Mouse (Mus musculus): ENCODE results near the gene Tipin.
A peak's percentile ranks its signal among the peaks of the same experiment; 100 is the strongest.
"Not testable (repeated sequence)": the region's sequence is repeated elsewhere in the genome, so short reads cannot be mapped to it uniquely, and the experiment has no call there.

Gene Tipin

DNA sequence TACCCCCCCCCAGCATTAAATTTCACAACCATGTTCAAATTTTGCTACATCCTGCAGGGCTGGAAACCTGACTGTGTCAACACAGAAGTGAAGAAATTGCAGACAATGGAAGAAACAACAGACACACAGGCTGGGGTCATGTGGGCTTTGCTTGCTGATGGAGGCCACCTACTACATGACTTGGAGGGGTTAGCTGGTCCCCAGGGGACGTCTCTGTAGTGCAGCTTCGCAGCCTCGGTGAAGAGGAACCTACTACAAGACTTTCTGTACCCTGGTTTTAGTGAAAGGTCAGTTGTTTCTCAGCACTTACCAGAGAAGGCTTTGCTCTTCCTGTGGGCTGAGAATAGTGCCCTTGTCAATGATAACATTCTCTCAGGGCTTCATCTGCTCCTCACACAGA is 10.1 kb upstream of the Tipin start:
- DNase-seq (ENCODE audit: low read depth, low spot score), result no peak

DNA sequence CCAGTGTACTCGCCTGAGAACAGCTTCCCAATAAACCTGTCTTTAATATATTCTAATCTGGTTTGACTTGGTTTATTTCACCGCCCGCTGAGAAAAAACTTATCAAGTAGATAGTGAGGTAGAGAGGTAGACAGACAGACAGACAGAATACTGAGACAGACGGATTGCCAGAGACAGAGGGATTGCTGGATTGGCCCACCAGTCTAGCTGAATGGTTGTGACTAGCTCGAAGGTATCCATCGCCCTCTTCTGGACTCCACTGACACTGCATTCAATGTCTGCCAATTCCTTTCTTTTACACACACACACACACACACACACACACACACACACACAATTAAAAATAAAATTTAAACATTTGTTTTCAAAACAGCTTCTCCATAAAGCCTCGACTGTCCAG is 8.8 kb upstream of the Tipin start:
- peak; percentile 53 for DNase-seq (ENCODE audit: low read depth, low spot score)

DNA sequence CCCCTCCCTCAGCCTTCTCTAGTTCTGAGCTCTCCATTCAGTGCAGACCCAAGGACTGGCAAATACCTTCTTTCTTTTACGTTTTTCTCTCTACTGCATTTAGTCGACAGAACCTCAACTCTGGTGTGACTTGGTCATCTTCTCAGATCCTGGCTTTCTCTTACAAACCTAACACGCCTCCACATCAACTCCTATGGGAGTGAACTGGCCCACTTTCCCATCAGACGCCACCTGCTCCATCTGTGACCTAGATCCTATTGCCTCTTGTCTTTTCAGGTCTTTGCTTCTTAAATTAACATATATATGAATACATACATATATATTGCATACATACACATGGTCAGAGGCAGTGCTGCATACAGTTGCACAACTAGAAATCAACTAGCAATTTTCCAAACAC is 7.6 kb upstream of the Tipin start:
- no peak for DNase-seq (ENCODE audit: low read depth, low spot score)

DNA sequence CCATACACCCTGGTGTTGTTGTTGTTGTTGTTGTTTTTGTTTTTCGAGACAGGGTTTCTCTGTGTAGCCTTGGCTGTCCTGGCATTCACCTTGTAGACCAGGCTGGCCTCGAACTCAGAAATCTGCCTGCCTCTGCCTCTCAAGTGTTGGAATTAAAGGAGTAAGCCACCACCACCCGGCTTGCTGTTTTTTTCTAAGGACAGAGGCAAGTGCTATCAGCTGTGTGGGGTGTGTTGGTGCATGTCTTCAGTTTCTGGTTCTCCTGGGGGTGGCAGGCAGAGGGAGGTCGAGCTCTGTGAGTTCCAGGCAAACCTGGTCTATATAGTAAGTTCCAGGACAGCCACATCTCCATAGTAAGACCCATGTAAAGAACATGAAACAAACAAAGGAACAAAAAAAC is 7.1 kb upstream of the Tipin start:
- no peak for DNase-seq (ENCODE audit: low read depth, low spot score)

DNA sequence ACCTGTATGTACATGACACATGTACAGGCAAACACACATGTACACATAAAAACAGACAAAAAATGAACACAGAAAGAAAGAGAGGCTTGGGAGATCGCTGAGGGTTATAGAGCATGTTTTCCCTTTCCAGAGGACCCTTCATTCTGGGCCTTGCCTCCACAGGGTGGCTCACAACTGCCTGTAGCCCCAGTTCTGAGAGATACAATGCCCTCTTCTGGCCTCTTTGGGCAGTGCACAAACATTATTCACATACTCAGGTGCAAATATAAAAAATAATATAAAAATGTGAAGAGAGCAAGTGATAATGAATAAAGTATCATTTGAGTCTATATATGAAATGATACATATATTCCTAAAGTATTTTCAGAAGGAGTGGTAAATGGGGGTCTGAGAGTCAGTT is 6.5 kb upstream of the Tipin start:
- DNase-seq (ENCODE audit: low read depth, low spot score), result peak; percentile 30

DNA sequence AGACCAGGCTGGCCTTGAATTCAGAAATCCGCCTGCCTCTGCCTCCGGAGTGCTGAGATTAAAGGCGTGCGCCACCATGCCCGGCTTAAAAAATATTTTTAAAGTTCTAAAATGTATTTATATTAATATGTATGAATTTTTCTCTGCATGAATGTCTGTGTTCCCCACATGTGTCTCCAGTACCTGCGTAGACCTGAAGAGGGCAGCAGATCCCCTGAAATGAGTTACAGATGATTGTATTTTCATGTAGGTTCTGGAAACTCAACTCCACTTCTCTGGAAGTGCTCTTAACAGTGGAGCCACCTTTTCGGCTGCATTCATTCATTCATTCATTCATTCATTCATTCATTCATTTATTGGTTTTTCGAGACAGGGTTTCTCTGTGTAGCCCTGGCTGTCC is 3.7 kb upstream of the Tipin start:
- DNase-seq (ENCODE audit: low read depth, low spot score), result peak; percentile 80

DNA sequence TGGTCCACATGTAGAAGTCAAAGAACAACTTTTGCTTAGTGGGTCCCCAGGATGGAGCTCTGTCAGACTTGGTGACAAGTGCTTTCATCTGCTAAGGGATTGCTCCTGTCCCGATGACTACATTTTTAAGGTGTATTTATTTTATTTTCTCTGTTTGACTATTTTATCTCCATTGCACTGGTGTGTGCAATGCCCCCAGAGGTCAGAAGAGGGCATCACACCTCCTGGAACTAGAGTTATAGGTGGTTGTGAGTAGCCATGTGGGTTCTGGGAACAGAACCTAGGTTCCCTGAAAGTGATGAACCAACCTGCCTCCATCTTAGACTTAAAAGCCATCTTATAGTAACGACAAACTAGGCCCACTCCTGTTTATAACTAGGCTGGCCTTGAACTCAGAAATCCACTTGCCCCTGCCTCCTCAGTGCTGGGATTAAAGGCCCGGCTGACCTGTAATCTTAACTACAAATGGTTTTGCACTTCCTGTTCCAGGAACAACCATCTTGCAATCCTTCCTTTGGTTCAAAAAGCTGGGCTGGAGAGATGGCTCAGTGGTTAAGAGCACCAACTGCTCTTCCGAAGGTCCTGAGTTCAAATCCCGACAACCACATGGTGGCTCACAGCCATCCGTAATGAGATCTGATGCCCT is 2.6 kb upstream of the Tipin start:
- DNase-seq (ENCODE audit: low read depth, low spot score), result no peak

DNA sequence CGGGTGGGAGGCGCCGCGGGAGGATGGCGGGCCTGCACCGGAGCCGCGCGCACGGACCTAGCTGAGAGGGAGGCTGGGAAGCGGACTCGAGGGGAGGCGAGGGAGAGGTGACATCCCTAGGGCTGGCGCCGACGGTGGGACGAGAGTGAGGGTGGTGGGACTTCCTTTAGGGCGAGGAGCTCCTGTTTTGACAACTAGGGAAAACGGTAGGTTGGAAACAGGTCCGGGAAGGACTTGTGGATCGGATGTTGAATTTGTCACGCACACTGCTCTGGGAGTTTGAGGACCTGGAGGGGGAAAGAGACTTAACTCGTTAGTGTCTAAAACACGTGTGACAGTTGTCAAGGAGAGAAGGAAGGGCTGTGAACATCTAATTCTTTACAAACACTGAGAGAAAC is 399 bp downstream of the Tipin start:
- no peak for DNase-seq (ENCODE audit: low read depth, low spot score)

DNA sequence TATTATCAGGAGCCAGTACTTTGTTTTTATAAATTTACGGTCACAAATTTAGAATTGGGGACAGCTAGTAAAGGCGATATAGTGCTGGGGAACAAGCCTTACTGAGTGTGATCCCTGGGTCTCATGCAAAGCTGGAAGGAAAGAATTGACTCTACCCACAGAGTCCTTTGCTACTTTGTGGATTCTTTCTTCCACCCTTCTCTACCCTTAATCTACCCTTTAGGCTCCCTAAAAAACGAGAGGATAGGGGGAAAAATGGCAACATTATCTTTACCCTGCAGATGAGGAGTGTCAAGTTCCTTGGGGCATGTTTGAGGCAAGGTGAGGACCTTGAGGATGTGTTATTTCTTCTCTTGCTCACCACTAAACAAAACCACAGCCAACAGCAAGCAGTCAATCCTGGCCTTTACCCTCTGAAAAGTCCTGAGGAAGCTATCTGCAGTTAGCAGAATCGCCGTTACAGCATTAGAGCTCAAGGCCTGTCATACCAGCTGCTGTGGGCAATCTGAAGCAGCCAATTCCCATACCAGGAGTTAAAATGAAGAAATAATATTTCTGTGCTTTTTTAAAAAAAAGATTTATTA is 1.1 kb downstream of the Tipin start:
- no peak for DNase-seq (ENCODE audit: low read depth, low spot score)

DNA sequence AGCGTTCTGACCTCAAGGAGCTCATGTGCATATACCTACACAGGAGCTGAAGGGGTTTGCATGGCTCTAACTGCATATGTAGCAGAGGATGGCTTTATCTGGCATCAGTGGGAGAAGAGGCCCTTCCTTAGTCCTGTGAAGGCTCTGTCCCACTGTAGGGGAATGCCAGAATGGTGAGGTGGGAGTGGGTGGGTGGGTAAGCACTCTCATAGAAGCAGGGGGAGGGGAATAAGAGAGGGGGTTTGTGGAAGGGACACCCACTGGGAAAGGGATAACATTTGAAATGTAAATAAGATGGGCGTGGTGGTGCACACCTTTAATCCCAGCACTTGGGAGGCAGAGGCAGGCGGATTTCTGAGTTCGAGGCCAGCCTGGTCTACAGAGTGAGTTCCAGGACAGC is 21.7 kb downstream of the Tipin start:
- DNase-seq (ENCODE audit: low read depth, low spot score), result not testable (repeated sequence)

DNA sequence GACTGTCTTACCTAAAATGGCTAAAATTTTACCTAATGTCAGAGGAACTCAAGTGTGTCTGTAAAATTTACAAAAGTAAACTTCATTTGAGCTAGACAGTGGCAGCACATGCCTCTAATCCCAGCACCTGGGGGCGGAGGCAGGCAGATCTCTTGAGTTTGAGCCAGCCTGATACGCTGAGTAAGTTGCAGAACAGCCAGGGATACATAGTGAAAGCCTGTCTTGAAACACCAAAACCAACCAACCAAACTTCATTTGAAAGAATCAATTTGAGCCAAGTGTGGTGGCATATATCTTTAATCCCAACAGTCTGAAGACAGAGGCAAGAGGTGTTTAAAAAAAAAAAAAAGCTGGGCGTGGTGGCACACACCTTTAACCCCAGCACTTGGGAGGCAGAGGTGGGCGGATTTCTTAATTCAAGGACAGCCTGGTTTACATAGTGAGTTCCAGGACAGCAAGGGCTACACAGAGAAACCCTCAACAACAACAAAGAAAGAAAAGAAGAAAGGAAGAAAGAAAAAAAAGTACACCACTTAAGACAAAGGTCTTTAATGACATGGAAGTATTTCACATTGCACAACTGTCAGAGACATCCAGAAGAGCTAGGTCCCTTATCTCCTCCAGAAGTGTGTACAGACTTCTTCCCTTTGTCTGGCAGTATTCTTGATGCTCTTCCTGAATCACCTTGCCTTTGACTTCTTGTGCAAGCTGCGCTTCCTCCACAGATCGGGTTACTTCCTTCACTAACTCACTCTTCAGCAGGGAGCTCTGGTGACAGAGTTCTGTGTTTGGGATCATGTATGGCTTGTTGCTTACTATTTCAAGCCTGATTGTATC is 25.3 kb downstream of the Tipin start:
- DNase-seq (ENCODE audit: low read depth, low spot score), result no peak

DNA sequence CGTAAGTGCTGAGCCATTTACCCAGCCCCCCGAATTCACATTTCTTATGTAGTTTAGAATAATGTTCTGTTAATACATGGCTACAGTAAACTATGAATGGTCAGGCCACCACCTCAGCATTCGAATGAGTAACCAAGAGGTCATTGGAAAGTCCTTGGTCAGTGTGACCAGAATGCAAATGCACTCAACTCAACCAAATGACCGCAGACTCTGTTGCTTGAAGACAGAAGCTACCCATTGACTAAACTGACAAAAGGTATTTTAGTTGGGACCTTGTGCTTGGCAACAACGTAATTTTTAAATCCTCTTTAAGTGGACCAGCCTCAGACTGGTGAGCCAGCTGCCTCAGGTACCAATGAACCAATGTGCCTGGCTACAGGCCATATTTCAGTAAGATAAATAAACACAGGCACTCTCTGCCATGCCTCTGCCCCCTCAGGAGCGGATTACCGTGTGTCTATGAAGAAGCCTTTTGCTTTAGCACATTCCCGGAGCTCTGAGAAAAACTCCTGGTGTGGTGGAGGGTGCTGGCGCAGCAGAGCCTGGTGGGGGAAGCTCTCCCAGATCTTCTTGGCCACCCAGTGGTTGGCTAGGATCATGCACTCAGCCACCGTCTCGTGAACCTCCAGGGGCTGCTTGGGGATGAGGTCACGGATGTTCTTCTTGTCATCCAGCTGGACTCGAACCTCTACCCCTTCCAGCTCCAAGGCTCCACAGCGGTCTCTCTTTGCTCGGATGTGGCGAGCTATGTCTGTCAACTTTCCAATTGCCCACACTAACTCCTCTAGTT is 29.8 kb downstream of the Tipin start:
- peak; percentile 17 for DNase-seq (ENCODE audit: low read depth, low spot score)

DNA sequence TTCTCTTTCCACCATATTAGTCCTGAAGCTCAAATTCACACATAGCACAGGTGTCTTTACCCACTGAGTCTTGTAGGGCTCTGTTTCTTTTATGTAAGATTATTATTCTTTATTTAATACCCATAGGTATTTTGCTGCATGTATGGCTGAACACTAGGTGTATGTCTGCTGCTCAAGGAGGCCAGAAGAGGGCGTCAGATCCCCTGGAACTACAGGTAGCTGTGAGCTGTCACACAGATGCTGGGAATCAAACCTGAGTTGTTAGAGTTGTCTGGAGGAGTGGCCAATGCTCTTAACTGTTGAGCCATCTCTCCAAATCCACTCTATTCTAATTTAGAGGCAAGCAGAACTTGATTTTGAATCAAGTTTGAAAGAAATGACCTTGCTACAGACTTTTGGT is 30.7 kb downstream of the Tipin start:
- DNase-seq (ENCODE audit: low read depth, low spot score), result no peak

DNA sequence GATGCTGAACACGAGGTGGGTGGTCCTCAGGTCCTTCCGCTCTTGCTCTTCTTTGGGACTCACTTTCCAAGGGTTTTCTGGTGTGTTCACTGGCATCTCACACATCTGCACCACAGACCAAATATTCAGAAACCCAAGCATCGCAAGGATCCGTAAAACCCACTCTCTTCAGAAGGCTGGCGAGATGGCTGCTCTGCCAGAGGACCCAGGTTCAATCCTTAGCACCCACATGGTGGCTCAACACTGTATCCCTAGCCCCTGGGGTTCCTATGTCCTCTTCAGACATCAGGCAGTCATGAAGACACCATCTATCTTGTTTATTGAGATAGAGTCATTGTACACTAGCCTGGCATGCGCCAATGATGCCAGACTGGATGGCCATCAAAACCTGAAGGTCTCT is 33.3 kb downstream of the Tipin start:
- no peak for DNase-seq (ENCODE audit: low read depth, low spot score)

DNA sequence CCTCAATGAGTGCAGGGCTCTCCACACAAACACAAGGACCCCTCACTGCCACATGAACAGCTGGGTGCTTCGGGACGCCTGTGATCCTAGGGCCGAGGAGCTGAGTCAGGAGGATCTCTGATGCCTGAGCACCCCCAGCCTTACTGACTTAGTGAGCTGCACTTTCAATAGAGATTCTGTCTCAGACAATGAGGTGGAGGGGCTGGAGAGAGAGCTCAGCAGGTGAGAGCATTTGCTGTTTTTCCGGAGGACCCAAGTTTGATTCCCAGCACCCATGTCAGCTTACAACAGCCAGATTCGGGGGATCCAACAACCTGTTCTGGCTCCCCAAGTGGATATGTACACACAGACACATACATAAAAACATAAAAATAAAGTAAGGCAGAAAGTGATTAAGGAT is 35.6 kb downstream of the Tipin start:
- DNase-seq (ENCODE audit: low read depth, low spot score), result no peak

DNA sequence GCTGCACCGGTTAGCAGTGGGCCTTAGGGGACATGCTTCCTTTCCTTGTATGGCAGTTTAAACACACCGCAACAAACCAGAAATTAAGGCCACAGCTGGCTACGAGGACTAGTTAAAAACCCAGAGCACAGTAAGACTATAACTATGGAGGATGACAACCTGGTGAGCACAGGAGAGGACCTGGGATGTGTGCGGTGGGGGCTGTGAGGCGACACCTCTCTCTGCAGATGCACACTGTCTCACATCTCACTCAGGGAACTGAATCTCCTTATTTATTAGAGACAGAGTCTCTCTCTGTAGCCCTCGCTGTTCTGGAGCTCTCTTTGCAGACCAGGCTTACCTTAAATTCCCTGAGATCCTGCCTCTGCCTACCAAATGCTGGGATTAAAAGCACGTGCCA is 42.6 kb downstream of the Tipin start:
- no peak for DNase-seq (ENCODE audit: low read depth, low spot score)

DNA sequence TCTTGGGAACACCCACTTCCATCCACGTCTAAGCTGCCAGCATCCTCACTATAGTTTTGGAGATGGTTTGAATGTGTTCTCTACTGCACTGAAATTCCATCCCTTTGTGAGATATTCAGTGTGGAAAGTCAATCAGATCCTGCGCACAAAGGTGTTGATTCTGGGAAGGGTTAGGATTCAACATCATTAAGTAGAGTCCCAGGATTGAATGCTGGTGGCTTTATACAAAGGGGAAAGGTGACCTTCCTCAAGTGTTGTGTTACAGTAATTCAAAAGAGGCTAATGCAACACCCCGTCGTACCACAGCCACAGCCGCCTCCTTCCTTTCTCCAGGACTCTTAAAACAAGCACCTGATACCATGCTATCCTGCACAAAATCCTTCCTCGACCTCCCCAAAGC is 54.4 kb downstream of the Tipin start:
- DNase-seq (ENCODE audit: low read depth, low spot score), result no peak

DNA sequence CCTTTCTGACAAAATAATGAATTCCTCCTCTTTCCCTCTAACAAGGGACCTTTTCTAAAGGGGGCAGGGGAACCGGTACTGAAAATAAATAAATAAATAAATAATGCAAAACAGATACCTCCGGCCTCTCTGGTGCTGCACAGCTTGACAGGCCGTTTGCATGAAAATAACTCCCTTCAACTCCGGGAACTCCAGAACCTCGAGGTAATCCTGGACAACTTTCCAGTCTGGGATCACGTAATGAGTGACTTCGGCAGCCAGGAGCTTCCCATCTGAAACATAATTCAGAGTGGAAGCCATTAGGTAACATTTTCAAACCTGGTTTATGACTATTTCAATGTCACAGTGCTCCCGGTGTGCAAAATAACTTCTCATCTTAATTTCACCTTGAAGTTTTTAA is 58.0 kb downstream of the Tipin start:
- no peak for DNase-seq (ENCODE audit: low read depth, low spot score)

DNA sequence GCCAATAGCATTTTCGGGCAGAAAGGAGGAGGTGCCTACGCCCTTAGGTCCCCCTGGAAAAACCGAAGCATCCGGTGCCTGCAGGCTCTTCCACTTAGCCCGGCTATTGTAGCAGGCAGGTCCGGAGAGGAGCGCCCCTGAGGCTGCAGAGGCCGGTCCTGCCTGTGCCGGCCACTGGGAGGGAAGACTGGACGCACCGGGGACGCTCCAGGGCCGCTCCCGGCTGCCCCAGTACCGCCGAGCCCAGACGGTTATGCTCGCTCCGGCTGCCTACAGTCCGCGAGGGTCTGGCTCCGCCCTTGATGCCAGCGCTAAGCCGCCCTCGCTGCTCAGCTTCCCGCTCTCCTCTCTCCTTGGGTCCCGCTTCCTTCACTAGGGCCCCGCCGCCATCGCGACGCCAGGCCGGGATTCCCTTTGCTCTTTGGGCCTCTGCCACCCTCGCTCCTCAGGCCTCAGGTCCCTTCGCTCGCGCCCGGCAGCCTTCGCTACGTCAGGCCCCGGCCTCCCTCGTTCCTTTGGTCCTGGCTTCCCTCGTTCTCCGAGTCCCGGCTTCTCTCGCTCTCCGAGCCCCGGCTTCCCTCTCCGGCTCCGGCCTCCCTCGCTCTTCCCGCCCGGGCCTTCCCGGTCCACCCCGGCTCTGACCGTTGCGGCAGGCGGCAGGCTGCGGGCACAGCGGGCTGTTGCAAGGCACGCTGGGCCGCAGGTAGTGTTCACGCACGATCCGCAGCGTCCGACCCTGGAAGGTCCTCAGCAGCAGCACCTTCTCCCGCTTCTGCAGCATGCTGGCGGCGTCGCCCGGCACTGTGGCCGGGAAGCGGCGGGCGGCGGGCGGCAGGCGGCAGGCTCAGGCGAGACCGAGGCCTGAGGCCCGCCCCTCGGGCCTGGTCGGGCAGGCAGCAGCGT is 59.2 kb downstream of the Tipin start:
- DNase-seq (ENCODE audit: low read depth, low spot score), result peak; percentile 74

DNA sequence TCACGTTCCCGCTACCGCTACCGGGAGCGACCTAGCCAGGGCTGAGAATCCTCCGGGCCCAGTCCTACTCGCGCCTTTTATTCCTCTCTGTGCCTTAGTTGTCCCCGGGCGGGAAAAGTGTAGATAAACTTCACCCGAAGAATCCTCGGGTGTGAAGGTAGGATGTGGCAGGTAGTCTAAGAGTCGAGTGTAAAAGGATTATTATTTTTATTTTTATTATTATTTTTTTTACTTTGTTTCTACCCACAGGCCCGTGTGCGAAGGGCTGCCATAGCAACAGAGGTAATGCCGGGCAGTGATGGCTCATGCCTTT is 59.8 kb downstream of the Tipin start, which contains the start of gene Dis3l:
Dis3l (minus strand) TSS at position 35 of the 313 bp plus-strand sequence.
- no peak for DNase-seq (ENCODE audit: low read depth, low spot score)

DNA sequence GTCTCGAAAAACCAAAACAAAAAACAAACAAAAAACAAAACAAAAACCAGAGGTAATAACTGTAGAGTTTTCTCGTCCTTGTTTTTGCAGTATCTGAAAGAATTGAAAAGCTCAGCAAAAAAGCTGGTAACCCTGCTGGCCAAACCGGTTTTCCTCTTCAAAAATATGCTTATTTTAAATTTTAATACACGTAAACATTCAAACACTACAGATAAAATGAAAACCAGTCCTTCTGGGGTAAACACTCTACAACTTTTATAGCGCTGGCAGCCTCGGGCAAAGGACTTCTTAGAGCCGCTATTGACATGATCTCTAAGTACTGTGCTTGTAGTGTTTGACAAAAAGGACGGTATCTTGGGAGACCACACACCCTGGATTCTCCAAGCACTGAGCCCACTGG is 60.3 kb downstream of the Tipin start:
- no peak for DNase-seq (ENCODE audit: low read depth, low spot score)
